Mouse (Mus musculus): ENCODE measurements around the gene Tbl1xr1.

Gene Tbl1xr1

DNA sequence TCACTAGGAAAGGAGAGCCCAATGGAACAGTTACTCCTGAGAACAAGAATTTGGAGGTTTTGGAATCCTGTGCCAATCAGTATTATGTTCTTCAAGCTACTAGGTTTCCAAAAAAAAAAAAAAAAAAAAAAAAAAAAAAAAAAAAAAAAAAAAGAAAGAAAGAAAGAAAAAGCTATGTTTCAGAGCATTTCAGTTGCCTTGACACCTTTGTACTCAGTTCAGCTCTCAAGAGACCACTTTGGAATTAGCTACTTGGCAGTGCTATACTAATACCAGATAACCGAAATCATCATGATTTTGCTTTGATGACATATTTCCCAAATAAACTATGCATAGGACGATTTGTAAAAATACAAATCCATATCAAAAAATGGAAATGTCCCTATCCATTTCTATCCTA, 145.1 kb downstream of the Tbl1xr1 start:
- DNase-seq (ENCODE audit: low spot score): no peak

DNA sequence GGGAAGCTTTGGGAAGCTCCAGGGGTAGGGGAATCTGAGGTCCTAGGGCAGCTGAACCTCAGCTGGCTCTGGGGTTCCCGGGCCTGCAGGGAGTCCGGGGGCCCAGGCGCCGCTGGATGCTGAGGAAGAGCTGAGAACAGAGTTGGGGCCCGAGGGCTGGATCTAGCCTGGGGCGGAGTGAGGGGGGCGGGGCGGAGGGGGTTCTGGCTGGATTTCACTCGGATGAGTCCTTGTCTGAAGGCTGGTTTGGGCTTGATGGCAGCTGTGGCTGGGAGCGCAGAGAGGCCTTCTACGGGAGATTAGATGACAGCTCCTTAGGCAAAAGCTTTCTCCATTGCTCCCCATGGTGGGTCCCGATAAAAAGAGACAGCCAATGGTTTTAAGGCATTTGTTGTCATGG, 145.9 kb downstream of the Tbl1xr1 start:
- DNase-seq (ENCODE audit: low spot score): no peak

DNA sequence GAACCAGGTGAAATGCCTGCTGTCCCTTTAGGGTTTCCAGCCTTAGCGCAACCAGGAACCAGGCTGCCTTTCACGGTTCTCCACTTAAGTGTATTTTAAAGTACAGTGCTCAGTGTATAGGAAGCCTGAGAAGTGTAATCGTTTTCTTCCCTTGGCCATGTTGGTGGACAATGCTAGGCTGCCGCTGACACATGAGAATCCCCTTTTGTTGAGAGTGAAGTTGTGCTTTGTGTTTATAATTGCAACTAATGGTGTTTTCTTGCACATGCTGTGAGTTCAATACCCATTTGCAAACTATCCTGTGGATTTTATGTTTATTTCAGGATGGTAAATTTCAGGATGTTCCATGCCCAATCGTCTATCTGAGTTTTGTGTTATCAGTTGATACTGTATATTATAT, 146.6 kb downstream of the Tbl1xr1 start:
- no peak for DNase-seq (ENCODE audit: low spot score)

DNA sequence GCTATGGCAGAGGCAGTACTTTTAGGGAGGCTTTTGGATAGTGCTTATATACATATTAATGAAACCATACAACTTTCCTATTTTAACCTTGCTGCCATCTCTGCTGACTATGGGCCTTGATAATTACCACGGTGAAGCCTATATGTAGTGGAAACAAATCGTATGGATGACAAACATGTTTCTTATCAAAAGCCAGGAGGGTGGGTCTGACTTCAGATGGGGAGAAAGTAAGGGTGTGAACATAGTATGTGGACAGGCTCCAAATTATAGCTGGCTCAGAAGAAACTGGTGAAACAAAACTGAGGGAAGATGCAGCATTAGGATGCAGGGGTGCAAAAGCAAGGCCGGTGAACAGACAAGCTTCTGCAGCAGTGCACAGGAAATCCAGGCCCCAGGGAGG, 151.6 kb downstream of the Tbl1xr1 start:
- no peak for DNase-seq (ENCODE audit: low spot score)

DNA sequence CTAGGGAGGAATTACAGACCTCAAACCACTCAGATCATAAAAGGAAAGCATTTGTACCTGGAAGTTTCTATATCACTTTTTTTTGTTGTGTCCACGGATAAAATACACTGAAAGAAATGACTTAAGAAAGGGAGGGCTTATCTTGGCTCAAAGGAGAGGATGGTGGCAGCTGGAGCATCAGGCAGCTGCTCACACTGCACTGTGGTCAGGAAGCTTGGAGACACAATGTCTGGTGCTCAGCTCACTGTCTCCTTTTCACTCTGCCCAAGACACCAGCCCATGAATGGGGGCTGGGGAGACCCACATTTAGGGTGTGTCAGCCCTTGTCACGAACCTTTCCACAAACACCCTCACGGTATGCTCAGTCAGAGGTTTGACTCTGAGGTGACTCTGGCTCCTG, 154.2 kb downstream of the Tbl1xr1 start:
- DNase-seq (ENCODE audit: low spot score): no peak

DNA sequence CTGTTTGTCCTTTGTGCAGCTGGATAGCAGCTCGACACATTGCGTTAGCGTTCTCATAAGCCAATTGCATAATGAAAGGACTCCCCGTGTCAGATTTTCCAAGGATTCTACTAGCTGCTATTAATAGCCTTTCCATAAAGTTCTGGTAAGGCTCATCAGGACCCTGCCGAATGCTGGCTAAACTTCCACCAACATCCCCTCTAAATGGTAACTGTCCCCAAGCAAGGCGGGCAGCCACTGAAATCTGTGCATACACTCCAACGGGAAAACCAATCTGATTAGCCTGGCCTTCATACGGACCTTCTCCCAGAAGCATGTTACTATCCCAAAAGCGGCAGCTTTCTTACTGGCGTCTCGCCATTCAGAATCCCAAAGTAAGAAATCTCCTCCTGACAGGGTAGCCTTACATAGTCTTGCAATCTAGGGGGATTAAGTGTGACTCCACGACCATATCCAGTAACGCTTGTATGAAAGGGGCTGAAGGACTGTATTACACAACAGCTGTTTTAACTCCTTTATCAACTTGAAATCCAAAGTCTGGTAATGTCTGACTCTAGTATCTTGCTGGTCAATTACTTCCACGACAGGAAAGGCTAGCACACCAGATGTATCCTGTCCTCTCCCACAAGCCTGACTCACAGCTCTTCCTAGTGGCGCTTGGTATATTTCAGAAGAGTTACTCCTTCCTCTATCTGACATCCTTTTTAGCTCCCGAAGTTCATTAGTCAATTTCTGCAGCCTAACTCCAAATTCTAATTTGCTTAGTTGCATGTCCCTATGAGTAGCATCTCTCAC, 161.9 kb downstream of the Tbl1xr1 start:
- DNase-seq (ENCODE audit: low spot score): no peak
